Mouse (Mus musculus) cortical plate, adult 2 months (tissue): ENCODE results near the gene Vmn1r86.

Experiments
- CTCF ChIP-seq: fragments of 200-500 bp; IDR thresholded peaks from 2 replicates; pipeline ENCODE4 v1.5.1; 2011; ENCODE audit warnings: mild to moderate bottlenecking, control low read depth, low read length; ENCODE audit not compliant: insufficient read depth; ENCODE audit errors: extremely low read depth
- POLR2A ChIP-seq: fragments of 200-500 bp; IDR thresholded peaks from 2 replicates; pipeline ENCODE4 v1.6.1; 2011; ENCODE audit warnings: mild to moderate bottlenecking, low read length, control low read depth; ENCODE audit not compliant: insufficient read depth; ENCODE audit errors: extremely low read depth

- no peak for TF ChIP-seq CTCF
- no peak for TF ChIP-seq POLR2A
Observed at GRCm38 (mm10) chr7:13140057-13140456, 20.3 kb upstream of the Vmn1r86 start, which contains the start of gene Vmn1r87.
